Mouse (Mus musculus) cerebellum, adult 2 months (tissue): ENCODE data around the gene Aicda.

Experiments
- CTCF ChIP-seq: fragments of 200-500 bp; IDR thresholded peaks from 2 replicates; pipeline ENCODE4 v1.5.1; 2011; ENCODE audit warnings: low read depth, mild to moderate bottlenecking, control low read depth, low read length, moderate library complexity, borderline replicate concordance; ENCODE audit not compliant: insufficient read depth
- POLR2A ChIP-seq: fragments of 200-500 bp; IDR thresholded peaks from 2 replicates; pipeline ENCODE4 v1.6.1; 2011; ENCODE audit warnings: low read length, control low read depth, borderline replicate concordance; ENCODE audit not compliant: insufficient read depth

DNA sequence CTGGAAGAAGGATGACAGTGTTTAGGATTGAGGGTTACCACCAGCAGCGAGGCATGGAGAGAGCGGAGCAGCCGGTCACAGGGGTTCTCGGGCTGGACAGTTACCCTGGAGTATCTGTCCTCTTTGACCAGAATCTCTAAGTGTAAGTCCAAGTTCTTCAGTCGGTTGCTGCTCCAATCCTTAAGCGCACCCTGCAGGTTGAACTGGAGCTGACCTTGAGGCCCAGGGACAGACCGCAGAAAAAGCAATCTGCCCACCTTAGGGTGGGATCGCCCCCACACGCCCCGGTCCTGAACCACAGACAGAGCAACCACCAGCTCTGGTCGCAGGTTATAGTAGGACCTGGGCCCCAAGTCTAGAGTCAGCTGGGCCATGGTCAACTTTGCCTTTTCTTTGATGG, 53.1 kb downstream of the Aicda start:
- TF ChIP-seq POLR2A = no peak
- no peak for TF ChIP-seq CTCF
